Mouse (Mus musculus): ENCODE measurements around the gene Dxo.
"Not testable (repeated sequence)": the region's sequence is repeated elsewhere in the genome, so short reads cannot be mapped to it uniquely, and the experiment has no call there.

Dxo gene

GRCm38 (mm10) chr17:34836856-34837221 lies at the start of gene Dxo, which contains the start of gene Stk19:
TSS of gene Dxo (plus strand) at chr17:34837019.
TSS of gene Stk19 (minus strand) at chr17:34836945.
- peak; percentile 93 for DNase-seq

GRCm38 (mm10) chr17:34795016-34795415 lies 41.8 kb upstream of the Dxo start:
- no peak for DNase-seq

- DNase-seq = peak; percentile 40
These were observed 41.2 kb upstream of the Dxo start for GRCm38 (mm10) chr17:34795633-34796032.

- DNase-seq = no peak
These were observed 40.3 kb upstream of the Dxo start for GRCm38 (mm10) chr17:34796311-34797140.

GRCm38 (mm10) chr17:34797211-34797995 lies 39.4 kb upstream of the Dxo start:
- DNase-seq = not testable (repeated sequence)

GRCm38 (mm10) chr17:34798071-34798470 lies 38.7 kb upstream of the Dxo start:
- DNase-seq = not testable (repeated sequence)

- DNase-seq = no peak
These were observed 37.8 kb upstream of the Dxo start for GRCm38 (mm10) chr17:34798866-34799530.

- DNase-seq = no peak
These were observed 37.3 kb upstream of the Dxo start for GRCm38 (mm10) chr17:34799531-34799925.

GRCm38 (mm10) chr17:34800781-34801305 lies 36.0 kb upstream of the Dxo start:
- not testable (repeated sequence) for DNase-seq

- DNase-seq = not testable (repeated sequence)
These were observed 34.1 kb upstream of the Dxo start for GRCm38 (mm10) chr17:34802756-34803155.

- not testable (repeated sequence) for DNase-seq
These were observed 33.5 kb upstream of the Dxo start for GRCm38 (mm10) chr17:34803367-34803766.

GRCm38 (mm10) chr17:34804301-34804700 lies 32.5 kb upstream of the Dxo start, which contains the start of gene Cyp21a1:
TSS of gene Cyp21a1 (minus strand) at chr17:34804561.
- not testable (repeated sequence) for DNase-seq

GRCm38 (mm10) chr17:34804871-34805562 lies 31.8 kb upstream of the Dxo start:
- no peak for DNase-seq

- DNase-seq = no peak
These were observed 29.6 kb upstream of the Dxo start for GRCm38 (mm10) chr17:34807176-34807575.

- DNase-seq = no peak
These were observed 28.1 kb upstream of the Dxo start for GRCm38 (mm10) chr17:34808599-34809205.

GRCm38 (mm10) chr17:34810411-34810810 lies 26.4 kb upstream of the Dxo start:
- not testable (repeated sequence) for DNase-seq

- DNase-seq = not testable (repeated sequence)
These were observed 26.0 kb upstream of the Dxo start for GRCm38 (mm10) chr17:34810811-34811210.

GRCm38 (mm10) chr17:34811275-34811674 lies 25.5 kb upstream of the Dxo start:
- no peak for DNase-seq

GRCm38 (mm10) chr17:34813747-34814146 lies 23.1 kb upstream of the Dxo start:
- DNase-seq = peak; percentile 27

GRCm38 (mm10) chr17:34814818-34815370 lies 21.9 kb upstream of the Dxo start:
- no peak for DNase-seq

- DNase-seq = not testable (repeated sequence)
These were observed 6.0 kb upstream of the Dxo start for GRCm38 (mm10) chr17:34830776-34831175.
